Mouse (Mus musculus) splenic B cell, adult 2 months (primary cell): ENCODE data around the gene Atxn7l3b.
"Not testable (repeated sequence)": the region's sequence is repeated elsewhere in the genome, so short reads cannot be mapped to it uniquely, and the experiment has no call there.

ENCODE experiments used
- DNase-seq: peaks from one replicate; pipeline ENCODE4 v3.0.0-alpha.2; 2011; ENCODE audit warnings: low read depth, low spot score
- H3K27me3 ChIP-seq: 2 replicates; pipeline ENCODE4 v1.6.1; 2012; ENCODE audit warnings: mild to moderate bottlenecking, low read length, moderate library complexity, mixed read lengths; ENCODE audit not compliant: control insufficient read depth, poor library complexity, insufficient read depth, severe bottlenecking
- H3K36me3 ChIP-seq: 2 replicates; pipeline ENCODE4 v1.6.1; 2012; ENCODE audit warnings: mild to moderate bottlenecking, low read length, moderate library complexity, mixed read lengths; ENCODE audit not compliant: control insufficient read depth, poor library complexity, insufficient read depth, severe bottlenecking

The Atxn7l3b gene

DNA sequence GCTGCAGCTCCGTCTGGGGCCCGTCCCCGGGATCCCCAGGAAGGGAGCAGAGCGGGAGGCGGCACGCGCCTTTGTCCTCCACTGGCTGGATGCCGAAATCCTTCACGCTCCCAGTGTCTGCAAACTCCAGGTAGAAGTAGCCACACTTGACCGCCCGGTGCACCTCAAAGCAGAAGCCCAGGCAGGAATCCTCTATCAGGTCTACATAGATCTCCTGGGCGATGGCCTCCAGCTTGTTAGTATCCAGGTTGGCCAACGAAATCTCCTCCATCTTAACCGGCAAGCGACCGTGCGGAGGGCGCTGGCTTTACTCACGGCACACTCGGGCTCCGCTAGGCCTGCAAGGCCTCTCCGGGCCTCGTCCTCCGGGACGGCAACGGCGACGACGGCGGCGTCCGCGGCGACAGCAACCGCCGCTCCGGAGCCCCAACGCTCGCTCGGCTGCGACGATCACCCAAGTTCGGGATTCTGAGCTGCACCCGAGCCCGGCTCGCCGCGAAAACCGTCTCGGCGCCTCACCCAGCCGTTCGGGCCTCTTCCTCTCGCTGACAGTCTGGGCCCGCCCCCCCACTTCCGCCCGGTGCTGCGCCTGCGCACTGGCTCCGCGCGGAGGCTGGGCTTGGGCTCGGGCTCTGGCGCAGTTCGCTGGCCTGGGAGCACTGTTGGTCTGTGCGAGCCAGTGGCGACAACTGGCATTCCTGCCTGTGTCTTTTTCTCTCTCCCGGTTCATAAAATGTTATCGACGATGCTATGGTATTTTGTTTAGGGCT lies at the start of gene Atxn7l3b:
Gene Atxn7l3b, minus strand, starts transcription at position 550 of the 770 bp plus-strand sequence.
- peak; percentile 93 for DNase-seq
- Histone ChIP-seq H3K27me3 (no peaks in the 10 kb centered on the region), H3K36me3 (no peaks in the 10 kb centered on the region; the same call in 1 of the 2 replicates)

DNA sequence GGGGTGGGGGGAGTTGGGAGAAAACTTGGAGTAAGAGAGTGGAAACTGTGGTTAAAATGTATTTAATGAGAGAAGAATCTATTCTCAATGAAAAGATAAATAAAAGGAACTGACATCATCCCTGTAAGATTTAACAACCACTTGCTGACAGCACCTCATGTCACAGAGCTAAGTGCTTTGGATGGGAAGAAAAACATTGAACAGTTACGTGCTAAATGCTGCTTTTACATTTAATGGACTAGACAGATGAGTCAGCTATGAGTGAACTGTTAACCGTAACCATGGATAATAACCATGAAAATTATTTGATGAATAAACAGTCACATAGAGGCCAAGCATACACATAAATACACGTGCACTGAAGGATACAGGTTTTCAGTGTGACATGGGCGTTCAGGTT lies 48.8 kb upstream of the Atxn7l3b start:
- H3K27me3 ChIP-seq = no peaks in the 10 kb centered on the region
- no peak for DNase-seq
- no peaks in the 10 kb centered on the region for H3K36me3 ChIP-seq

DNA sequence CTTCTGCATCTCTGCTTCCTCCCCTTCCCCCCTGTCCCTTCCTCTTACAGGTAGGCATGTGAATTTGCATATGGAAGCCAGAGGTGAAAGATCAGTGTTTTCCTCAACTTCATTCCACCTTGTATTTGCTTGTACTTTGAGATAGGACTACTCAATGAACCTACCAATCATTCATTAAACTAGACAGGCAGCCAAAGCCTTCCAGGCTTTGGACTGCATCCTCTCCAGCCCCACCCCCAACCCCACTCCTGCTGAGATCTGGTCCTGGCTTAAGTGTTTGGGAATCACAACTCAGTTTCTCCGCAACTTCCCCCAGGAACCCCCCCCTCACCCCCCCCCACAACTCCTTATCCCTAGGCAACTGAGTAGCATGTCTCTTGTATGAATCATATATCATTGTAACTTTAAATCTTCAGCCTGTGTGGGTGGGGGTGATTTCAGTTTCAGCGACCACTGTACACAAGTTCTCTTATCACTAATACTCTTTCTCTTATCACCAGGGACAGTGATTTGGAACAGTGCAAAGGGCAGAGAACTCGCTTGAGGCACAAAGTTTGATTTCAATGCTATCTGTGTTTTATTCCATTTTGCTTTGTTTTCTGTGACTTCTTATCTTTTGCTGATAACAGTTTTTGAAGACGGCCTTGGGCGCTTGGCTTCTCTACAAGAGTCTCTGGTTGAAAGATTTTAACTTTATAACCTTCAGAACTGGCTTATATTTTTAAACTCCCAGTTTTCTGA lies 44.7 kb upstream of the Atxn7l3b start:
- Histone ChIP-seq H3K36me3 (no peaks in the 10 kb centered on the region), H3K27me3 (no peaks in the 10 kb centered on the region)
- DNase-seq = no peak

DNA sequence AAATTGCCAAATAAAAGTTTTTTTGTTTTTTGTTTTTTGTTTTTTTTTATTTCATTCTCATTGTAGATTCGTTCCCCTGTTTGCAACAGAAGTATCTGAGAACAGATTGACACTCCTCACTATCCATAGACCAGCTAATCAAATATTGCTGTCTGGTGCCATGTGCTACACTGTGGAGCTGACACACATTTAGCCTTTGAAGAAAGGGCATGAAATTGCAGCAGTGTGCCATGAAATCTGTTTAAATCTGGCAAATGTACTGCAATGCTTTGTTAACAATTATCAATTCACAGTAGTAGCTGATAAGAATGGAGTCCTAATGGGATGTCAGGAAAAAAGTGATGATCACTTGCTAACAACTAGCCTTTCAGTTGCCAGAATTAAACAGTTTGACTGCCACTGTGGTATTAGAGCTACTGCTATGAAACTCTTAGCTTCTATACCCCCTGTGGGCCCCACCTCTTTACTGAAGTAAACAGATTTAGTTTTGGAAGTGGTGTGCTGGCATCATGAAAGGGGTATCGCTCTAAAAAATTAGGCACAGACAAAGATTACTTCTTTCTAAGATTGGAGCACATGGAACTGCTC lies 41.3 kb upstream of the Atxn7l3b start:
- DNase-seq = no peak
- Histone ChIP-seq H3K36me3 (no peaks in the 10 kb centered on the region), H3K27me3 (no peaks in the 10 kb centered on the region)

DNA sequence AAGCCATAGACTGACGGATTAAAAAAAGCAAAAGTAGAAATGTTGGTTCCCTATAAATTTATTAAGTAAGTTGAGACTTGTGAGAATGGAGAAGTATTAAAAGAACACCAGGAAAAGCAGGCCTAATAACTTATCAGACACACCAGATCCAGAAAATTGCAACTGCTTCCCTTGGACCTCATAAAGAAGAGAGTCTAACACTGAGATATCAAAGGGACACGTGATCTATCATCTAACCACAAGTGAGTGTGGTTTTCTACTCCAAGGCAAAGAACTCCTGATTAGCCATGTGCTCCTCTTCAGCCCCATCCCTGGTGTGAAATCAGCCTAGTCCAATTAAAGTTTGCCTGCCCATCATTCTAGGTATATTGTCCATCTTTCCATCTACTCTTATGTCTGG lies 38.8 kb upstream of the Atxn7l3b start:
- DNase-seq = no peak
- H3K27me3 ChIP-seq = no peaks in the 10 kb centered on the region
- H3K36me3 ChIP-seq = no peaks in the 10 kb centered on the region

DNA sequence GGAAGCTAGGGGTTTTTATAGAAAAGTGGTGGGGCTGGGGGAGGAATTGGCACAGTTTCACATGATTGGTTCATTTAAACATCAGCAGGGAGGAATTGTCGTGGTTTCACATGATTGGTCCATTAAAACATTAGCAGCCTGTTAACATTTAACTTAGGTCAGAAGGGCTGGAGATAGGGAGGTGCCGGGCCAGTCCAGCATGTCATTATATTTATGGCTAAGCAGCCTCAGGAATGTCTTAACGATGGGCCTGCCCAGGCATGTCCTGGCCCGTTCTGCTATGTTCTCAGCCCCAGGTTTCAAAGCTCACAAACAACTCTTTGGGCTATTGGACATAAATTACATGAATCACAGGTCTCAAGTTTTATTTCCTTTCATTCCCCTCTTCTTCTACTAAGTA lies 33.4 kb upstream of the Atxn7l3b start:
- H3K36me3 ChIP-seq, DNase-seq: not testable (repeated sequence)

DNA sequence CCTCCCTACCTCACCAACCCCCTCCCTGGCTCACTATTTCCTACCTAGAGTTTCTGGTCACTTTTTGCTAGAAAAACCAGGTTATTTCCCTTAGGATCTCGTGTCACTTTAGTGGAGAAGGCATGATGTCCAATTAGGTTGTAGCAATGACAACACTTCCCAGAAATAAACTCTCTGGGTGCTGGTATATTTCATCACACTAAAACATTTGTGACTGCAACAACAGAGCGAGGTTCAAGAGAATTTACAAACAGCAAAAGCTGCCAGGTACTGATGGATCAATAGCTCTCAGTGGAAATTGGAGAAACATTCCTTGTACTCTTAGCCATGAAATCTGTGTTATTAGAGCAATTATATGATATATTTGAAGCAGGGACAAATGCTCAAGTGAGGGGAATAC lies 25.3 kb upstream of the Atxn7l3b start:
- DNase-seq = no peak
- H3K36me3 ChIP-seq = no peaks in the 10 kb centered on the region
- H3K27me3 ChIP-seq = no peaks in the 10 kb centered on the region

More for the DNA sequence above, 33.4 kb upstream of the Atxn7l3b start:
- H3K27me3 ChIP-seq = not testable (repeated sequence)

DNA sequence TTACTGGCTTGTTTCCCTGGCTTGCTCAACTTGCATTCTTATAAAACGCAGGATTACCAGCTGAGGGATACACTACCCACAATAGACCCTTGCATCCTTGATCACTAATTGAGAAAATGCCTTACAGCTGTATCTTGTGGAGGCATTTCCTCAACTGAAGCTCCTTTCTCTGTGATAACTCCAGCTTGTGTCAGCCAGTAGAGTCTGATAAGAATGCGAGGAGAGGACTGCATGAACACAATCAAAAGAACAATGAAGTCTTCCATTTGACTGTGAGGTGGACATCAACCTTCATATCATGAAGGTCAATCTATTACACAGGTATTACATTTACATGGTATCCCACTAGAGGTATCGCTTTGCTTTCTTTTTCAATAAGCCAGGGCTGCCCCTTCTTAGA lies 19.7 kb upstream of the Atxn7l3b start:
- DNase-seq = no peak
- Histone ChIP-seq H3K27me3 (no peaks in the 10 kb centered on the region), H3K36me3 (no peaks in the 10 kb centered on the region)

DNA sequence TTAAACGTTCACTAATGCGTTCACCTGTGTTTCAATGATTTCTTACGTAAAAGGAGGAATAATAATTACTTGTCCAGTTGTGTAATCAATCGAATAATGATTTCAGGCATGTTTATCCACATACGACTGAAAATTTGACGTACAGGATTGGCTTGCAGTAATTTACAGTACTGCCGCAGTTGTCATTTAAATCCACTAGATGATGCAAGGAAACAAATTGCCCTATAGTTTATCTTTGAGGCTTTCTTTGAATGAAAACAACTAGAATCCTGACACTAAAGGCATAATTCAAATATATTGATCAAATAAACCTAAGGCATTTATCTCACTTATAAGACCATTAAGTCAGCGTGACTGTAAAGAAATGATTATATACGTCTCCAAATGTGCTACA lies 418 bp upstream of the Atxn7l3b start:
- DNase-seq = no peak
- Histone ChIP-seq H3K27me3 (no peaks in the 10 kb centered on the region), H3K36me3 (no peaks in the 10 kb centered on the region; the same call in 1 of the 2 replicates)

DNA sequence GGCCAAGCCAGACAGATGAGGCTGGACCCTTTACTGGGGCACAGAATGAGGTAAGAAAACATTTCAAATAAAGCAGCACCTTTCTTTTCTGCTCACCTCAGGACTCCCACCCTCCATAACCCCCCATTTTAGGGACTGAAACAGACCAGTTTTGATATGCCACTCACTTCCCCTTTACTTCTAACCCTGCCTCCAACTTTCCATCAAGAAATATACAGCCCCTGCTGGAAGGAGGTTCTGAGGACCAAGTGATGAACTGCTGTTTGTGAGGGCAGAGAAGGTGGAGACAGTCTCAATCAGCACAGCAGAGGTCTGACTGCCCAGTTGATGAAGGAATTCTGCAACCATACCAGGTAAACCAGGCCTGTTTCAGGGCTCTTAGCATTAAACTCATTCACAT lies 1.8 kb downstream of the Atxn7l3b start:
- H3K36me3 ChIP-seq = no peaks in the 10 kb centered on the region; the same call in 1 of the 2 replicates
- peak; percentile 37 for DNase-seq
- H3K27me3 ChIP-seq = no peaks in the 10 kb centered on the region

DNA sequence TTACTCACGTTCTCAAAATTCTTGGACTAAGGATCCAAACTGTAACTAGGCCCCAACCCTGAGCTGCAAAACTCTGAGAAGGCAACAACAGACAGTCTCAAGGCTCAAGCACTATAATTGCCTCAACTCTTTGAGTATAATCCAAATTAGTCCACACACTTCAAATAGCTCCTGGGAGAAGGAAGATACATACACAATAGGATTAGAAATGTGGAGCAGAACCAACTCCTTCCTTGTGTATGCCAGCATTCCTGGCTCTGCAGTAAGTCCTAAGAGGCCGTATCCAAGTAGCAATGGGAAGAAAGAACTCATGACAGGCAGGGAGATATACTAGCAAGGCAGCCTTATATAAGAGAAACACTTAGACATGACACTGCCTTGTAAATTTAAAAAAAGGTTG lies 2.5 kb downstream of the Atxn7l3b start:
- DNase-seq = no peak
- H3K36me3 ChIP-seq = no peaks in the 10 kb centered on the region; the same call in 1 of the 2 replicates
- no peaks in the 10 kb centered on the region for H3K27me3 ChIP-seq

DNA sequence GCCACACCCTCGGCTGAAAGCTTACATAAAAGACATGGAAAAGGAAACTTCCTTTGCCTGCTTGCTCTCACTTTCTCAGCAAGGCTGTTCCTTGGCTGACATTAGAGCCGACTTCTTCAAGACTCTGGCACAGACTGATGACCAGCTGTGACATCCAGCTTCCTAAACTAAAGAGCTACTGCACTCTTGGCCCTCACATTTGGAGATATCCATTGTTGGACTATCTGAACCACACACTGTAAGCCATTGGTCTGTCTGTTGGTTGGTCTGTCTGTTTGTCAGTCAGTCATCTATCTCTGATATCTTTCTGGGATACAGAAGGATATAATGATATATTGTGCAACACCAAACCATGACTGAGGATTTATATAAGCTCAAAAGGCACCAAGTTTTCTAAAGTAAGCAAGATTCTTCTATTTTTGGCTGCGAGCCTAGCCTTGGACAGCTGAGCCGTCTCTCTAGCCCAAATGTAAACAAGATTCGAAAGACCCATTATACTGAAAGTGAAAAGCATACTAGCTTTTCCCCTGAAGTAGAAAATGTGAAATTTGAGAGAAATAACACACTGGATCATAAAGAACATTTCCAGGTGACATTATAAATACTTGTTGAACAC lies 12.1 kb downstream of the Atxn7l3b start:
- DNase-seq = no peak
- H3K36me3 ChIP-seq = no peaks in the 10 kb centered on the region
- no peaks in the 10 kb centered on the region for H3K27me3 ChIP-seq

DNA sequence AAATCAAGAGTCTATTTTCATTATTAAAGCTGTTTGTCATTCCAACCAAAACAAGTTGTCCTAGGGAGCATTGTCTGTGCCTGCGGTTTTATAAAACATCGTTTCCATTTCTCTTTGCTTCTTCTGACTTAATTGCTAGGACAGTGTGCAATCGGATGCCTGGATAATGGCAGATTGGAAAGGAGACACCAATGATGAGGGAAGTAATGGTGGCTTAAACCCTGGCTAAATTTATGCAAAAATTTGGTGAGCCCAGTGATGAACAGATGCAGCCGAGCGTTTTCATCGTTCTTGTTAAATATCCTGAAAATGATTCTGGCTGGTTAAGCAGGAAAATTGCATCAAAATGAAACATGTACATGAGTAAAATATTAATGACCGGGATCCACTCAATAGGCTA lies 28.6 kb downstream of the Atxn7l3b start:
- H3K36me3 ChIP-seq = no peaks in the 10 kb centered on the region
- DNase-seq = no peak

DNA sequence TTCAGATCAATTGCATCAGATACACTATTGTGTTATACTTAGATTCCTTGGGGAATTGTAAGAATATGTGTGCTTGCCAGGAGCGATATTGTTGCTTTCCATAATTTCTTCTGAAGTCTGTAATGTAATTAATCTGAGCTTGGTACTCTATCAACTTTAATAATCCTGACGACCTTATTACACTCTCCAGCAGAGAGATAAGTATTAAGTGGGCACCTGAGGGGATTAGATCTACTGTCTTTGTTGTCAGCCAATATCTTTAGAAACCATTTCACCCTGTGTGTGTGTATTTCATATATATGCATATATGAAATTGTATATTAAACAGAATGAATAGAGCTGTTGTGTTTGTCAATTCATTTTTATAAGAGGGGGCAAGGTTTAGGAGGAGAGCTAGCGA lies 29.0 kb downstream of the Atxn7l3b start:
- no peaks in the 10 kb centered on the region for H3K27me3 ChIP-seq

More for the DNA sequence above, 28.6 kb downstream of the Atxn7l3b start:
- no peaks in the 10 kb centered on the region for H3K27me3 ChIP-seq

DNA sequence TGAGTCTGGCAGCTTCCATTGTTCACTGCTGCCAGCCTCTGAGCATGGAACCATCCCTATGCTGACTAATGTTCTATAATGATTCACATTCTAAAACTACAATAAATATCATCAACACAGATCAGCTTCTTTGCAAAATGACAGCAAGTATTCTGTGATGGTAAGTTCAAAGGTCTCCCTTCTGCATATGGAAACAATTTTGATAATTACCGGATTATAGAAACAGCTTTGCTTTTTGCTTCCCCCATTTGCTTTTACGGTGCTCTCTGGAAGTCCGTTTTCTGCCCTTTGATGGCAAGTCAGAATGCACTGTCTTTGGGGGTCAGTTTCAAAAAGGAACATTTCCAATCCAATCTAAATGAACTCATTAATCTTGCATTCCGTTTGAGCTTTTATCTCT lies 32.2 kb downstream of the Atxn7l3b start:
- Histone ChIP-seq H3K36me3 (no peaks in the 10 kb centered on the region), H3K27me3 (no peaks in the 10 kb centered on the region)
- no peak for DNase-seq

More for the DNA sequence above, 29.0 kb downstream of the Atxn7l3b start:
- no peak for DNase-seq
- no peaks in the 10 kb centered on the region for H3K36me3 ChIP-seq
